Mouse (Mus musculus) testis, postnatal 14 days (tissue): ENCODE results near the gene Ap4e1.
"Not testable (repeated sequence)": the region's sequence is repeated elsewhere in the genome, so short reads cannot be mapped to it uniquely, and the experiment has no call there.

Experiments
- DNase-seq: peaks from one replicate; pipeline ENCODE4 v3.0.0; 2021; ENCODE audit warnings: low spot score

Gene Ap4e1

GRCm38 (mm10) chr2:127077611-127078010, 69.1 kb downstream of the Ap4e1 start:
- no peak for DNase-seq

- not testable (repeated sequence) for DNase-seq
Measured at GRCm38 (mm10) chr2:127079066-127079465, 70.5 kb downstream of the Ap4e1 start.

- no peak for DNase-seq
Measured at GRCm38 (mm10) chr2:127079881-127080590, 71.5 kb downstream of the Ap4e1 start.

GRCm38 (mm10) chr2:127080591-127081218, 72.2 kb downstream of the Ap4e1 start:
- DNase-seq: no peak

- DNase-seq: no peak
Measured at GRCm38 (mm10) chr2:127086235-127086634, 77.7 kb downstream of the Ap4e1 start.

GRCm38 (mm10) chr2:127090151-127090550, 81.6 kb downstream of the Ap4e1 start:
- DNase-seq: not testable (repeated sequence)

- DNase-seq: no peak
Measured at GRCm38 (mm10) chr2:127092000-127092399, 83.5 kb downstream of the Ap4e1 start.

GRCm38 (mm10) chr2:127108986-127109385, 100.5 kb downstream of the Ap4e1 start:
- DNase-seq: no peak
